Mouse (Mus musculus): ENCODE measurements around the gene Bcl2l10. TPM values are rescaled to one million over a fixed set of nuclear protein-coding genes. Genes with fewer than 3 reads are reported as not detected.

The Bcl2l10 gene
- polyA plus RNA-seq, 1 experiment: not detected

DNA sequence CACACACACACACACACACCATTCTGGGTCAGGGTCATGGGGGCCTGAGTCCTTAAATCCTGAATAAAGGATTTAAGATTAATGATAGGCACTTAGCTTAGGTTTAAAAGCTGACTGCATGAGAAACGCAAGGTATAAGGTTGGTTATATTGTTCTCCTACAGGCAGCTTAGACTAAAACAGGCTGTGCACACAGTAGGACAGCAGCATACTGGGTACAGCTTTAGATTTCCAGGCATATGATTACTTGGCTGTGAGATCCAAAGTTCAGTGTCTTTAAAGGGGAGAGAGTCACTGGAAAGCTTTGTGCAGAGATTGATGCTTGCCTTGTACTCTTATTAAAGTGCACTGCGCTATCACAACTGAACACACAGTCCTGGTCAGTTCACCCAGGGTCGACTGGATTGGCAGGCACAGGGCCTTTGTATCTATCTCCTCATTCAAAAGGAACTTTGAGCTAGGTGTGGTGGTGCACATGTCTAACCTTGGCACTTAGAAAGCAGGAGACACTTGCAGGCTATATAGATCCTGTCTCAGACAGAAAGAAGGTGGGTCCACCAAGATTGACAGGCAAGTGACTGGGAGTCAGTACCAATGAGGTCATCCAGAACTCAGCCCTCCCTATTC is 36.9 kb downstream of the Bcl2l10 start:
- no peak overlapping the region for H3K27ac ChIP-seq (ENCODE audit: insufficient read depth, low read depth, low read length)
- no peak for TF ChIP-seq POLR2A (IDR thresholded peaks at IDR 0.05; ENCODE audit: borderline replicate concordance, low read depth, low read length)
- no peak for TF ChIP-seq CTCF (IDR thresholded peaks at IDR 0.05; ENCODE audit: low read depth, low read length)
- H3K4me3 ChIP-seq (ENCODE audit: insufficient read depth, low read length): no peak overlapping the region
- peaks cover 2% of the 10 kb centered on the region; the same call in 1 of the 2 replicates for H3K4me1 ChIP-seq (ENCODE audit: control insufficient read depth, insufficient read depth, low read length)

DNA sequence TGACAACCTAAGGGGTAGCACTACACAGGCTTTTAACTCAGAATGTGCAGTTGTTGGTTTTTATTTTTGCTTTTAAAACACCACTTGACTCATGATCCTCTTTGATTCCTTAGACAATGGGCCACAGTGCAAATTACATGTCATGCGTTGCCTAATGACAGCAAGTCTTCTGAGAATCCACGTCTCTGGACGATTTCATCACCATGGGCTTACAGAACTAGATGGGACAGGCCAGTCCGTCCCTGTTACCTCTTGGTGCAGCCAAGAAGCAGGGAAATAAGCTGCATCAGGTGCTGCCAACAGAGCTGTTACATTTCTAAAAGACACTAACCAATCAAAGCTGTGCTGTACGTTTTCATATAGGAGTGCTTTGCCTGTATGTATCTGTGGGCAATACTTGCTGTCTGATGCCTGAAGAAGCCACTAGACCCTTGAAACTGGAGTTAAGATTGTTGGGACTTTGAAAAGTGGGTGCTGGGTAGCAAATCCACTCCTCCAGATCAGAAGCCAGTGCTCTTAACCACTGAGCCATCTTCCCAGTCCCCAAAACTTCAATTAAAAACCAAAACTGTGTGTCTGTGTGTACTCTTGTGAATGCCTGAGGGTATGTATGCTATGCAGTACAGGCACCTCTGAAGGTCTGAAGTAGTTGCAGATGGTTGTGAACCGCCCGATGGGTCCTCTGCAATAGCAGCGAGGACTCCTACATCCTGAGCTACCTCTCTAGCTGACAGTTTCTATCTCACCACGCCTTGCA is 37.8 kb downstream of the Bcl2l10 start:
- TF ChIP-seq CTCF (IDR thresholded peaks at IDR 0.05; ENCODE audit: low read depth, low read length) (no peak), POLR2A (IDR thresholded peaks at IDR 0.05; ENCODE audit: borderline replicate concordance, low read depth, low read length) (no peak)
- Histone ChIP-seq H3K4me1 (ENCODE audit: control insufficient read depth, insufficient read depth, low read length) (peaks cover 2% of the 10 kb centered on the region; the same call in 1 of the 2 replicates), H3K27ac (ENCODE audit: insufficient read depth, low read depth, low read length) (no peak overlapping the region), H3K4me3 (ENCODE audit: insufficient read depth, low read length) (no peak overlapping the region)

DNA sequence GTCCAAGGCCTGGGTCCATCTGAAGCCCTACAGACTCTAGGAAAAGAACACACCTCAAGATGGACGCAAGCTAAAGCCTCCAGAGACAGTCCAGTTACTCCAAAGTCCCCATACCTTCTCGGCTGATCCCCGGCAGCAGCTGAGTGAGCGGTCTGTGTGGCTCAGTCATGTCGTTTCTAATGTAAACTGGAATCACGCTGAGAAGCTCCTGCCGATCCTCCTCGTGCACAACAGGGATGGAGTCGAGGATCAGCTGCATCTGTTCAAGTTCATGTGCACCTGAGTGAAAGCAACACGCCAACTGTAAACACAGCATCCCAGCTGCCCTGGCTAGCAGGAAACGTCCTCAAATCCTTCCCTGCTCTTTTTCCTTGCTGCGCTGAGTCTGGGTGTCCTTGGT is 45.7 kb downstream of the Bcl2l10 start:
- Histone ChIP-seq H3K4me3 (ENCODE audit: insufficient read depth, low read length) (no peak overlapping the region), H3K4me1 (ENCODE audit: control insufficient read depth, insufficient read depth, low read length) (no peaks in the 10 kb centered on the region), H3K27ac (ENCODE audit: insufficient read depth, low read depth, low read length) (no peak overlapping the region)
- TF ChIP-seq POLR2A (IDR thresholded peaks at IDR 0.05; ENCODE audit: borderline replicate concordance, low read depth, low read length) (no peak), CTCF (IDR thresholded peaks at IDR 0.05; ENCODE audit: low read depth, low read length) (no peak)

DNA sequence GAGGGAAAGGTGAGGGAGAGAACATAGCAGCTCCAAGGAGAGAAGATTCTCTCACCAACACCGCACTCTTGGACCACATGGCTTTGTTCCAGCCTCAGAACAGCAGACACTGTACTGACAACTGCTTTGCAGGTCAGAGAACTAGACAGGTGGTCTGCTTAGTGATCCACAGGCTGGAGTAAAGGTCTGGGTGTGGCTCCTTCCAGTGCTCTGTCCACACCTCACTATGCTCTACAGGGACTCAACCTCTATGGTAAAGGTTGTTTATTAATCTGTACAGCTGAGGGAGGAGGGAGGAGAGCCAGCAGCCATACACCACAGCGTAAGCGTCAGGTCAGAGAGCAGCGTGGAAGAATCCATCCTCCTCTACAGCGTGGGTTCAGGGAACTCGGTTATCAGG is 48.4 kb downstream of the Bcl2l10 start:
- TF ChIP-seq POLR2A (IDR thresholded peaks at IDR 0.05; ENCODE audit: borderline replicate concordance, low read depth, low read length) (no peak), CTCF (IDR thresholded peaks at IDR 0.05; ENCODE audit: low read depth, low read length) (no peak)
- Histone ChIP-seq H3K4me3 (ENCODE audit: insufficient read depth, low read length) (no peak overlapping the region), H3K27ac (ENCODE audit: insufficient read depth, low read depth, low read length) (no peak overlapping the region), H3K4me1 (ENCODE audit: control insufficient read depth, insufficient read depth, low read length) (peaks cover 1% of the 10 kb centered on the region; the same call in 1 of the 2 replicates)

DNA sequence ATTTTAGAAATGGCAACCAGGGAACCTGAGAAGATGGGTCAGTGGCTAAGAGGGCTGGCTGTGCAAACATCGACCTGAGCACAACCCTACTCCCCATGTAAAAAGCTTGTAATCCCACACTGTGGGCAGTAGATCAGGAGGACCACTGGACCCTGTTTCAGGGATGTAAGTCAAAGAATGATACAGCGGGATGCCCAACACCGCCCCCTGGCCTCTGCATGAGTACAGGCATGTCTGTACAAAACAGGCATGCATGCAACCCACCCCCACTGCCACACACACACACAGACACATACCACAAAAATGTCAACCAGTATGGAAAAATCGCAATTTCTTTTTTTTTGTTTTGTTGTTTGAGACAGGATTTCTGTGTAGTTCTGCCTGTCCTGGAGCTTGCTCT is 51.5 kb downstream of the Bcl2l10 start:
- H3K27ac ChIP-seq (ENCODE audit: insufficient read depth, low read depth, low read length): no peak overlapping the region
- TF ChIP-seq CTCF (IDR thresholded peaks at IDR 0.05; ENCODE audit: low read depth, low read length): no peak
- TF ChIP-seq POLR2A (IDR thresholded peaks at IDR 0.05; ENCODE audit: borderline replicate concordance, low read depth, low read length): no peak
- H3K4me1 ChIP-seq (ENCODE audit: control insufficient read depth, insufficient read depth, low read length): peaks cover 25% of the 10 kb centered on the region

DNA sequence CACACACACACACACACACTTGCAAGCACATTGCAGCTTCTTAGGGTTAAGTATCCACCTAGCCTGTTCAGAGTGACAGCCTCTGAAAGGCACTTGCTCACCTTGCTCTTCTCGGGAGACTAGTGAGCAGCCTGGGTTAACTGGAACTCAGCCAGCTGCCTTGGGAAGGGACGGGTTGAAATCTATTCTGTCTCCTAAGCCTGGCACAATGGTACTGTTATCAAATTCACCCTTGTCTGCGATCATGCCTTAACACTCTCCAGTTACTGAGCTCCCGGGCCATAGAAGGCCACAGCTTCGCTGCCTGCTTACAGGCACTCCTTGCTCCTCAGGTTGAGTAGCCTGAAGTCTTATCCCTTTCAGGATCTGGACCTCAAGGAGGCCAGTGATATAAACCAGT is 53.1 kb downstream of the Bcl2l10 start:
- Histone ChIP-seq H3K4me1 (ENCODE audit: control insufficient read depth, insufficient read depth, low read length) (peaks cover 39% of the 10 kb centered on the region), H3K4me3 (ENCODE audit: insufficient read depth, low read length) (no peak overlapping the region), H3K27ac (ENCODE audit: insufficient read depth, low read depth, low read length) (no peak overlapping the region)
- TF ChIP-seq POLR2A (IDR thresholded peaks at IDR 0.05; ENCODE audit: borderline replicate concordance, low read depth, low read length) (no peak), CTCF (IDR thresholded peaks at IDR 0.05; ENCODE audit: low read depth, low read length) (no peak)

More for the DNA sequence above, 51.5 kb downstream of the Bcl2l10 start:
- H3K4me3 ChIP-seq (ENCODE audit: insufficient read depth, low read length): no peak overlapping the region

Other genes with a start within 250 kb of the Bcl2l10 start
- 0.13 TPM in 1 of 2 replicates, not detected in the other for gene Myo5c, start 115.7 kb upstream of the Bcl2l10 start, polyA plus RNA-seq (2012; ENCODE audit: insufficient read depth, insufficient read length, missing spikeins)
- 6.7 and 7.0 TPM in 2 replicates for gene Gnb5, start 41.5 kb upstream of the Bcl2l10 start, polyA plus RNA-seq (2012; ENCODE audit: insufficient read depth, insufficient read length, missing spikeins)
- gene Mapk6, start 62.2 kb downstream of the Bcl2l10 start, polyA plus RNA-seq (2012; ENCODE audit: insufficient read depth, insufficient read length, missing spikeins): 31.3 and 39.7 TPM in 2 replicates
- 12.9 and 14.5 TPM in 2 replicates for gene Leo1, start 93.8 kb downstream of the Bcl2l10 start, polyA plus RNA-seq (2012; ENCODE audit: insufficient read depth, insufficient read length, missing spikeins)
- gene Tmod3, start 211.9 kb downstream of the Bcl2l10 start, polyA plus RNA-seq (2012; ENCODE audit: insufficient read depth, insufficient read length, missing spikeins): 93.1 and 110 TPM in 2 replicates

All from bone marrow macrophage, adult 2 months (primary cell).